Mouse (Mus musculus) midbrain, embryonic 11.5 days (tissue): Measurements from ENCODE around the gene Foxi2. TPM values are rescaled to one million over a fixed set of nuclear protein-coding genes. Genes with fewer than 3 reads are reported as not detected.
A peak's percentile ranks its signal among the peaks of the same experiment; 100 is the strongest.

Experiments
- ATAC-seq: fragments of 200-750 bp; cut with Nextera tagmentation; 2 replicates; pipeline ENCODE4 v1.8.0; 2017; ENCODE audit warnings: moderate TSS enrichment, moderate library complexity; ENCODE audit not compliant: low FRiP score
- DNase-seq: peaks from one replicate; pipeline ENCODE4 v3.0.0; 2015; ENCODE audit warnings: low spot score; ENCODE audit errors: missing footprints
- H3K27ac ChIP-seq: fragments of 300-500 bp; sonication (generic); 2 replicates; pipeline ENCODE4 v1.5.1; 2014; ENCODE audit warnings: low read depth, low read length
- H3K27me3 ChIP-seq: fragments of 300-500 bp; sonication (generic); 2 replicates; pipeline ENCODE4 v1.6.1; 2014; ENCODE audit warnings: mild to moderate bottlenecking, low read length, moderate library complexity, mixed read lengths; ENCODE audit not compliant: control insufficient read depth, insufficient read depth
- H3K36me3 ChIP-seq: fragments of 300-500 bp; sonication (generic); 2 replicates; pipeline ENCODE4 v1.6.1; 2014; ENCODE audit warnings: mild to moderate bottlenecking, low read length, moderate library complexity, mixed read lengths; ENCODE audit not compliant: control insufficient read depth, insufficient read depth
- H3K4me1 ChIP-seq: fragments of 300-500 bp; sonication (generic); 2 replicates; pipeline ENCODE4 v1.6.1; 2014; ENCODE audit warnings: low read length; ENCODE audit not compliant: control insufficient read depth, insufficient read depth
- H3K4me2 ChIP-seq: fragments of 300-500 bp; sonication (generic); 2 replicates; pipeline ENCODE4 v1.6.1; 2014; ENCODE audit warnings: mild to moderate bottlenecking, moderate library complexity
- H3K4me3 ChIP-seq: fragments of 300-500 bp; sonication (generic); 2 replicates; pipeline ENCODE4 v1.5.1; 2014; ENCODE audit warnings: low read depth, low read length
- H3K9ac ChIP-seq: fragments of 300-500 bp; sonication (generic); 2 replicates; pipeline ENCODE4 v1.6.1; 2014; ENCODE audit warnings: low read length
- H3K9me3 ChIP-seq: fragments of 300-500 bp; sonication (generic); 2 replicates; pipeline ENCODE4 v1.6.1; 2016; ENCODE audit warnings: low read length; ENCODE audit not compliant: control insufficient read depth
- WGBS: fragments of 180-500 bp; shearing (Covaris S2); extraction: QIAGEN DNeasy Blood & Tissue Kit; methylation state at CpG from one replicate; pipeline ENCODE4 v1.1.7; 2014; 5-methylcytosine and 5-hydroxymethylcytosine counted together
- polyA plus RNA-seq: library from polyadenylated mRNA; unstranded; fragments of >200 nt; fragmentation: Nextera tagmentation; extraction: Ambion mirVana; gene quantifications from 2 replicates; pipeline ENCODE4 v1.2.1, GENCODE M21; 2014

The Foxi2 gene
- polyA plus RNA-seq, 1 experiment from 2014 or later: 0.57 TPM

GRCm38 (mm10) chr7:135397096-135397495 is 13.0 kb upstream of the Foxi2 start:
- Histone ChIP-seq H3K9ac (no peak overlapping the region), H3K9me3 (no peaks in the 10 kb centered on the region), H3K4me3 (no peak overlapping the region), H3K4me2 (no peak overlapping the region), H3K4me1 (0 out of 2 replicates have a peak, but pooled peaks cover 2% of the 10 kb centered on the region), H3K27ac (no peak overlapping the region), H3K36me3 (no peaks in the 10 kb centered on the region), H3K27me3 (peaks cover 23% of the 10 kb centered on the region)
- ATAC-seq (no peak), DNase-seq (no peak)
- 78% methylated on average over 6 of the region's 6 CpGs for WGBS

DNA sequence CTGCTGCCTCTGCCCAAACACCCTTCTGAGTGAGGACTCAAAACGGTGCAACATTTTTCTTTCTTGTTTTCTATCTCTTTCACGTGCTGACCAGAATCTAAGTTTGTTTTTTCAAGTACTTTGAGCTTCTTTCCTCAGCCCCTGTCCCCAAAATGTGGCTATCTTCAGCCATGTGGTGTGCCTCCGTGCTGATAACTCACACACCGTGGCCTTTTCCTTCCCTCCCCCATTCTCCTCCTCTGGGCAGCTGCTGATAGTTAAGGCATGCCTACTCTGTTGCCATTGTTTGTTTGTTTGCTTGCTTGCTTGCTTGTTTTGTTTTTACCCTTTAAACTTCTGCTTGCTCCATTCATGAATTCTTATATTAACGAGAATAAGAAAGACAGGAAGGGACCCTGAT is 12.2 kb upstream of the Foxi2 start:
- ATAC-seq (no peak), DNase-seq (no peak)
- H3K4me3 ChIP-seq: no peak overlapping the region
- no peaks in the 10 kb centered on the region for H3K9me3 ChIP-seq
- H3K36me3 ChIP-seq: no peaks in the 10 kb centered on the region
- H3K9ac ChIP-seq: no peak overlapping the region
- 49% methylated on average over 5 of the region's 5 CpGs for WGBS
- no peak overlapping the region for H3K27ac ChIP-seq
- no peak overlapping the region for H3K4me2 ChIP-seq
- H3K4me1 ChIP-seq: 0 out of 2 replicates have a peak, but pooled peaks cover under 1% of the 10 kb centered on the region
- peaks cover 25% of the 10 kb centered on the region for H3K27me3 ChIP-seq

DNA sequence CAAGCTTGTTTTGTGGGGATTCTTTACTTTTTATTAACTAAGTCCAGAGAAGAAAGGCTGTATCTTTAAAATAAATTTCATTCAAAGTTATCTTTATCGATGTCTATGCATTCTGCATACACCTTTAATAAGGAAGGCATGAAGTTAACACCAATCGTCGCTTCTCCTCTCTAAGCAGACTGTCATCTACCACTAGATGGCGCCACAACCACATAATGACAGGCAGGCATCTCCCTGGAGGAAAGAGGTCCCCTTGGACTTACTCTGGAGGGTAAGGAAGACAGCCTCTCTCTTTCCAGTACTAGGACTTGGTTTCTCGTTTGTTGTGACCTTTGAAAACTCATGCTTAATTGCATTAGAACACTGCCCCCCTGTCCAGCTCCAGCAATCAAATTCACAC is 6.7 kb upstream of the Foxi2 start:
- no peak overlapping the region for H3K4me3 ChIP-seq
- H3K27me3 ChIP-seq: peaks cover 13% of the 10 kb centered on the region
- ATAC-seq: 0 out of 2 replicates have a peak, but pooled peaks have one; percentile 50
- H3K4me2 ChIP-seq: no peak overlapping the region
- no peaks in the 10 kb centered on the region for H3K9me3 ChIP-seq
- DNase-seq: peak; percentile 97
- WGBS: 14% methylated on average over 5 of the region's 5 CpGs
- H3K36me3 ChIP-seq: no peaks in the 10 kb centered on the region
- no peaks in the 10 kb centered on the region for H3K4me1 ChIP-seq
- H3K27ac ChIP-seq: no peak overlapping the region
- no peak overlapping the region for H3K9ac ChIP-seq

- ATAC-seq: no peak
- Histone ChIP-seq H3K9me3 (no peaks in the 10 kb centered on the region), H3K36me3 (no peaks in the 10 kb centered on the region), H3K27ac (no peak overlapping the region), H3K9ac (no peak overlapping the region), H3K4me1 (no peaks in the 10 kb centered on the region), H3K27me3 (peaks cover 33% of the 10 kb centered on the region), H3K4me2 (no peak overlapping the region), H3K4me3 (no peak overlapping the region)
- 71% methylated on average over 3 of the region's 3 CpGs for WGBS
- no peak for DNase-seq
These were observed 3.3 kb upstream of the Foxi2 start for GRCm38 (mm10) chr7:135406761-135407160.

- Histone ChIP-seq H3K4me3 (no peak overlapping the region), H3K9me3 (no peaks in the 10 kb centered on the region), H3K4me1 (no peaks in the 10 kb centered on the region), H3K4me2 (no peak overlapping the region), H3K27me3 (peaks cover 38% of the 10 kb centered on the region), H3K9ac (no peak overlapping the region), H3K36me3 (no peaks in the 10 kb centered on the region), H3K27ac (no peak overlapping the region)
- no peak for ATAC-seq
- 80% methylated on average over 3 of the region's 3 CpGs for WGBS
- no peak for DNase-seq
These were observed 1.6 kb upstream of the Foxi2 start for GRCm38 (mm10) chr7:135408501-135408900.

DNA sequence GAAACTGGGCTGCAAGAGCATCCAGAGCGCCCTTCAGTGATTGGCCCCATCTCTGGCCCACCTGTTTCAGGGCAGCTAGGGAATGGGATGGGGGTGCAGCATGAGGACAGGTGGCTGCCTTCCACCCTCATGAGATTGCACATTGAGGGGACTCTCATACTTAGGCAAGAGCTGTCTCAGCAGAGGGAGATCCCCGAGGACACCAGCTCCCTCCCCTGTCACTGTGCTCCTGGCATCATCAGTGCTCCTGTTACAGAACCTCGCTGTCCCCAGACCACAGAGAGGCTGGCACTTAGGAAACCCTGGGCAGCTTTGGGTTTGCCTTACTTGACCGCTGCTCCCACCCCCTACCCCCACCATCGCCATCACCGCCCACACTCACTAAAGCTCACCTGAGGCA is 2.2 kb downstream of the Foxi2 start:
- ATAC-seq (no peak), DNase-seq (no peak)
- Histone ChIP-seq H3K4me3 (no peak overlapping the region), H3K27me3 (peaks cover 36% of the 10 kb centered on the region), H3K4me2 (no peak overlapping the region), H3K9ac (no peak overlapping the region), H3K9me3 (no peaks in the 10 kb centered on the region), H3K36me3 (no peaks in the 10 kb centered on the region), H3K4me1 (no peaks in the 10 kb centered on the region), H3K27ac (no peak overlapping the region)
- 62% methylated on average over 6 of the region's 6 CpGs for WGBS

DNA sequence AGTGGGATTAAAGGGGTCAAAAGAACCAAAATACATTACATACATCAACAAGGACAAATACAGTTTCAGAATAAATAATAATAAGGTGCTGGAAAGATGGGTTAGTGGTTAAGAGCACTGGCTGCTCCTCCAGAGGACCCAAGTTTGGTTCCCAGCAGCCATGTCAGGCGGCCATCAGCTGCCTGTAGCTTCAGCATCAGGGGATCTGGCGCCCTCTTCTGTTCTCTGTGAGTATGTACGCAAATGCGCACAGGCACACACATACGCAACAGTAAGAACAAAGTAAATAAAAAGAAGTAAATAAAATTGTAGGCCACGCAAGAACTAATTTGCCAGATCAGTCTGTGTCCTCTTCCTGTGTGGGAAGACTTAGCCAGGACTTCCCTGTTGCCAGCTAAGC is 18.7 kb downstream of the Foxi2 start:
- Histone ChIP-seq H3K27me3 (no peaks in the 10 kb centered on the region), H3K27ac (no peak overlapping the region), H3K4me3 (no peak overlapping the region), H3K4me2 (no peak overlapping the region), H3K36me3 (no peaks in the 10 kb centered on the region), H3K9ac (no peak overlapping the region), H3K4me1 (no peaks in the 10 kb centered on the region), H3K9me3 (no peaks in the 10 kb centered on the region)
- WGBS: 91% methylated on average over 6 of the region's 6 CpGs
- no peak for DNase-seq
- ATAC-seq: no peak

DNA sequence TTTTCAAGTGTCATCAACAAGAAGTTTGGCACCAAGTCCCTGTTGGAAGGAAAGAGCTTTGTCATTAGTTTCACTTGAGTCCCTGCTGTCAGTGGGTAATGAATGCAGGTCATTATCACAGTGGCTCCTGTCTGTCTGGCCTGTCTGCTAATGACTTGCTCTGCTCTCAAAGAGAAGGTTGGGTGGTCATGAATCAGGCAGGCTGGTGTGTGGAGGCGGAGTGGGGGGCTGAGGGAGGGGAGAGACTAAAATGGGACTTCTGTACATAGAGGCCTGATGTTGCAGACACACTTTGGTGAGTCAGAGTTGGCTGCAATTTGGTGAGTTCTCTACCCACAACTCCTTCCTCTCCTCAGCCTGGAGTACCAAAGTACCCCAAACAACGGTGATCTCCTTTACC is 20.8 kb downstream of the Foxi2 start:
- no peaks in the 10 kb centered on the region for H3K9me3 ChIP-seq
- ATAC-seq (no peak), DNase-seq (peak; percentile 47)
- H3K4me2 ChIP-seq: no peak overlapping the region
- H3K27me3 ChIP-seq: no peaks in the 10 kb centered on the region
- H3K36me3 ChIP-seq: no peaks in the 10 kb centered on the region
- H3K9ac ChIP-seq: no peak overlapping the region
- H3K27ac ChIP-seq: no peak overlapping the region
- WGBS: 73% methylated on average over 2 of the region's 2 CpGs
- no peaks in the 10 kb centered on the region for H3K4me1 ChIP-seq
- H3K4me3 ChIP-seq: no peak overlapping the region

DNA sequence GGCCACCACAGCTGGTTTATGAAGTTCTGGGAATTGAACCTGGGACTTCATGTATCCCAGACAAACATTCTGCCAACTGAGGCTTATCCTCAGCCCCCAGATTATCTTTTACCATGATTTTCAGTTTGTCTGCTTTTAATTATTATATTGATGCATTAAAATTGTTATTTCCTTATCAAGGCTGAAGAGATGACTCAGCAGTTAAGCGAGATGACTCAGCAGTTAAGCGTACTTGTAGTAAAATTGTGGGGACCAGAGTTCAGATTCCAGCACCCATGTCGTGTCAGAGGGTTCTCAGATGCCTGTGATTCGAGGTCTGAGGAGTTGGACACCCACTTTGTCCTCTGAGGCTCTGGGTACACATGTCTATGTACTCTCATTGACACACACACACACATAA is 33.8 kb downstream of the Foxi2 start:
- no peak for ATAC-seq
- Histone ChIP-seq H3K27ac (no peak overlapping the region), H3K9ac (no peak overlapping the region), H3K4me3 (no peak overlapping the region), H3K9me3 (no peaks in the 10 kb centered on the region), H3K4me1 (no peaks in the 10 kb centered on the region), H3K36me3 (no peaks in the 10 kb centered on the region), H3K4me2 (no peak overlapping the region), H3K27me3 (no peaks in the 10 kb centered on the region)
- 80% methylated on average over 4 of the region's 4 CpGs for WGBS
- DNase-seq: no peak

DNA sequence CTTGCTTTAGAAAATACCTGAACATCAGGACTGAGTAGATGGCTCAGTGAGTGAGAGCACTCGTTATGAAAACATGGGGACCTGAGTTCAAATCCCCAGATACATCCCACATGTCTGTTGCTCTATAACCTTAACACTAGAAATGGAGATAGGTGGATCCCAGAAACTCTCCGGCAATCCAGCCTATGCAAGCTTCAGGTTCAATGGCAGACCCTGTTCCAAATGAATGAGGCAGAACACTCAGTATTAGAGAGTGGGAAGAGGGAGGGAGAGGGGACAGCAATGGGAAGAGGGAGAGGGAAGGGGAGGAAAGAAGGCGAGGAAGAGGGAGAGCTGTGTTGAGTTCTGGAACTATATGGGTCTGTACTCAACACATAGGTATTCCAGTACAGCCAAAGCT is 41.2 kb downstream of the Foxi2 start:
- ATAC-seq (no peak), DNase-seq (peak; percentile 69)
- no peak overlapping the region for H3K27ac ChIP-seq
- no peaks in the 10 kb centered on the region for H3K36me3 ChIP-seq
- no peaks in the 10 kb centered on the region for H3K27me3 ChIP-seq
- no peak overlapping the region for H3K4me2 ChIP-seq
- no peaks in the 10 kb centered on the region for H3K9me3 ChIP-seq
- no peaks in the 10 kb centered on the region for H3K4me1 ChIP-seq
- H3K9ac ChIP-seq: no peak overlapping the region
- H3K4me3 ChIP-seq: no peak overlapping the region
- 82% methylated on average over 3 of the region's 3 CpGs for WGBS
